Mouse (Mus musculus) midbrain, postnatal 0 days (tissue): ENCODE data around the gene Ado. TPM values are rescaled to one million over a fixed set of nuclear protein-coding genes. Genes with fewer than 3 reads are reported as not detected.

ENCODE experiments used
- ATAC-seq: fragments of 200-750 bp; cut with Nextera tagmentation; 2 replicates; pipeline ENCODE4 v1.8.0; 2017; ENCODE audit warnings: moderate number of reproducible peaks, mild to moderate bottlenecking, moderate TSS enrichment, moderate library complexity; ENCODE audit not compliant: low FRiP score
- DNase-seq: peaks from one replicate; pipeline ENCODE4 v3.0.0-alpha.2; 2015; ENCODE audit warnings: low spot score
- H3K27ac ChIP-seq: fragments of 300-500 bp; sonication (generic); 2 replicates; pipeline ENCODE4 v1.5.1; 2014; ENCODE audit warnings: low read depth, mild to moderate bottlenecking, low read length, mixed read lengths
- H3K27me3 ChIP-seq: fragments of 300-500 bp; sonication (generic); 2 replicates; pipeline ENCODE4 v1.6.1; 2014; ENCODE audit warnings: low read length, control low read depth, mixed read lengths; ENCODE audit not compliant: insufficient read depth
- H3K36me3 ChIP-seq: fragments of 300-500 bp; sonication (generic); 2 replicates; pipeline ENCODE4 v1.6.1; 2014; ENCODE audit warnings: low read length, control low read depth, mixed read lengths; ENCODE audit not compliant: insufficient read depth
- H3K4me1 ChIP-seq: fragments of 300-500 bp; sonication (generic); 2 replicates; pipeline ENCODE4 v1.6.1; 2014; ENCODE audit warnings: mild to moderate bottlenecking, control low read depth, antibody characterized with exemption, low read length, mixed read lengths; ENCODE audit not compliant: insufficient read depth
- H3K4me2 ChIP-seq: fragments of 300-500 bp; sonication (generic); 2 replicates; pipeline ENCODE4 v1.6.1; 2014; ENCODE audit warnings: low read depth, mild to moderate bottlenecking, low read length, mixed read lengths; ENCODE audit not compliant: poor library complexity, severe bottlenecking
- H3K4me3 ChIP-seq: fragments of 300-500 bp; sonication (generic); 2 replicates; pipeline ENCODE4 v1.5.1; 2014; ENCODE audit warnings: low read depth, mild to moderate bottlenecking, low read length, moderate library complexity
- H3K9ac ChIP-seq: fragments of 300-500 bp; sonication (generic); replicated peaks from 2 replicates; pipeline ENCODE4 v1.6.1; 2014; ENCODE audit warnings: mild to moderate bottlenecking, low read length, moderate library complexity, mixed read lengths; ENCODE audit not compliant: poor library complexity, severe bottlenecking
- H3K9me3 ChIP-seq: fragments of 300-500 bp; sonication (generic); 2 replicates; pipeline ENCODE4 v1.6.1; 2016; ENCODE audit warnings: low read length, control low read depth
- CTCF ChIP-seq: IDR thresholded peaks from 2 replicates; pipeline ENCODE4 v1.5.1; 2016; ENCODE audit warnings: antibody characterized with exemption, mild to moderate bottlenecking
- WGBS: fragments of 180-500 bp; shearing (Covaris S2); extraction: QIAGEN DNeasy Blood & Tissue Kit; methylation state at CpG from one replicate; pipeline ENCODE4 v1.1.7; 2014; 5-methylcytosine and 5-hydroxymethylcytosine counted together
- polyA plus RNA-seq: library from polyadenylated mRNA; unstranded; fragments of >200 nt; fragmentation: Nextera tagmentation; extraction: Ambion mirVana; gene quantifications from 2 replicates; pipeline ENCODE4 v1.2.1, GENCODE M21; 2015
- total RNA-seq: library from RNA; depleted of rRNA; stranded (reverse); fragments of >200 nt; gene quantifications from 2 replicates; pipeline ENCODE4 v1.2.3, GENCODE M21; 2014; rRNA removed

Ado gene
- 56.2 and 58.5 TPM in 2 replicates for total RNA-seq
- 50.9 and 53.5 TPM in 2 replicates for polyA plus RNA-seq

- ATAC-seq, result peak; percentile 98
- H3K9ac ChIP-seq, result peak within 1 kb of the TSS; percentile 68
Measured at GRCm38 (mm10) chr10:67548877-67549731, at the start of gene Ado. TSS of gene Ado (minus strand) at chr10:67548955.

GRCm38 (mm10) chr10:67595278-67595677 lies 46.5 kb upstream of the Ado start:
- H3K36me3 ChIP-seq, result no peaks in the 10 kb centered on the region
- no peak for TF ChIP-seq CTCF
- 86% methylated on average over 3 of the region's 3 CpGs for WGBS

More at GRCm38 (mm10) chr10:67548877-67549731, at the start of gene Ado:
- peak; percentile 97 for DNase-seq
- H3K9me3 ChIP-seq, result no peaks in the 10 kb centered on the region
- peak within 1 kb of the TSS; percentile 96 for H3K27ac ChIP-seq
- H3K36me3 ChIP-seq, result no peaks in the 10 kb centered on the region
- peak within 1 kb of the TSS; percentile 71 for H3K4me3 ChIP-seq
- under 1% methylated on average over 66 of the region's 79 CpGs for WGBS
- H3K4me2 ChIP-seq, result peak within 1 kb of the TSS; percentile 97
- no peaks in the 10 kb centered on the region for H3K27me3 ChIP-seq
- peak; percentile 41 for TF ChIP-seq CTCF
- H3K4me1 ChIP-seq, result peaks cover 11% of the 10 kb centered on the region; the same call in 1 of the 2 replicates

GRCm38 (mm10) chr10:67585873-67586610 lies 37.3 kb upstream of the Ado start:
- no peak overlapping the region for H3K4me2 ChIP-seq
- no peaks in the 10 kb centered on the region for H3K4me1 ChIP-seq
- no peak overlapping the region for H3K4me3 ChIP-seq
- ATAC-seq (no peak), DNase-seq (no peak)
- no peak overlapping the region for H3K9ac ChIP-seq
- no peaks in the 10 kb centered on the region for H3K36me3 ChIP-seq
- H3K27ac ChIP-seq, result no peak overlapping the region
- H3K27me3 ChIP-seq, result no peaks in the 10 kb centered on the region
- WGBS, result 87% methylated on average over 18 of the region's 18 CpGs
- H3K9me3 ChIP-seq, result no peaks in the 10 kb centered on the region
- no peak for TF ChIP-seq CTCF

More at GRCm38 (mm10) chr10:67595278-67595677, 46.5 kb upstream of the Ado start:
- Histone ChIP-seq H3K4me1 (no peaks in the 10 kb centered on the region), H3K27ac (no peak overlapping the region), H3K9ac (no peak overlapping the region), H3K9me3 (no peaks in the 10 kb centered on the region), H3K27me3 (no peaks in the 10 kb centered on the region), H3K4me3 (no peak overlapping the region), H3K4me2 (no peak overlapping the region)
- no peak for DNase-seq
- ATAC-seq, result no peak

GRCm38 (mm10) chr10:67581698-67582285 lies 33.0 kb upstream of the Ado start:
- 79% methylated on average over 12 of the region's 12 CpGs for WGBS
- H3K4me3 ChIP-seq, result no peak overlapping the region
- DNase-seq, result no peak
- H3K27me3 ChIP-seq, result no peaks in the 10 kb centered on the region
- no peak for TF ChIP-seq CTCF
- no peaks in the 10 kb centered on the region for H3K9me3 ChIP-seq
- H3K4me1 ChIP-seq, result no peaks in the 10 kb centered on the region
- H3K36me3 ChIP-seq, result no peaks in the 10 kb centered on the region
- H3K4me2 ChIP-seq, result no peak overlapping the region
- H3K27ac ChIP-seq, result no peak overlapping the region
- no peak overlapping the region for H3K9ac ChIP-seq
- no peak for ATAC-seq

- ATAC-seq (no peak), DNase-seq (no peak)
- Histone ChIP-seq H3K36me3 (no peaks in the 10 kb centered on the region), H3K4me3 (no peak overlapping the region), H3K27me3 (no peaks in the 10 kb centered on the region), H3K9me3 (no peaks in the 10 kb centered on the region), H3K4me1 (no peaks in the 10 kb centered on the region), H3K9ac (no peak overlapping the region), H3K4me2 (no peak overlapping the region), H3K27ac (no peak overlapping the region)
- WGBS, result 91% methylated on average over 4 of the region's 4 CpGs
- no peak for TF ChIP-seq CTCF
Measured at GRCm38 (mm10) chr10:67579830-67580229, 31.1 kb upstream of the Ado start.
